In the genomic region with DNA sequence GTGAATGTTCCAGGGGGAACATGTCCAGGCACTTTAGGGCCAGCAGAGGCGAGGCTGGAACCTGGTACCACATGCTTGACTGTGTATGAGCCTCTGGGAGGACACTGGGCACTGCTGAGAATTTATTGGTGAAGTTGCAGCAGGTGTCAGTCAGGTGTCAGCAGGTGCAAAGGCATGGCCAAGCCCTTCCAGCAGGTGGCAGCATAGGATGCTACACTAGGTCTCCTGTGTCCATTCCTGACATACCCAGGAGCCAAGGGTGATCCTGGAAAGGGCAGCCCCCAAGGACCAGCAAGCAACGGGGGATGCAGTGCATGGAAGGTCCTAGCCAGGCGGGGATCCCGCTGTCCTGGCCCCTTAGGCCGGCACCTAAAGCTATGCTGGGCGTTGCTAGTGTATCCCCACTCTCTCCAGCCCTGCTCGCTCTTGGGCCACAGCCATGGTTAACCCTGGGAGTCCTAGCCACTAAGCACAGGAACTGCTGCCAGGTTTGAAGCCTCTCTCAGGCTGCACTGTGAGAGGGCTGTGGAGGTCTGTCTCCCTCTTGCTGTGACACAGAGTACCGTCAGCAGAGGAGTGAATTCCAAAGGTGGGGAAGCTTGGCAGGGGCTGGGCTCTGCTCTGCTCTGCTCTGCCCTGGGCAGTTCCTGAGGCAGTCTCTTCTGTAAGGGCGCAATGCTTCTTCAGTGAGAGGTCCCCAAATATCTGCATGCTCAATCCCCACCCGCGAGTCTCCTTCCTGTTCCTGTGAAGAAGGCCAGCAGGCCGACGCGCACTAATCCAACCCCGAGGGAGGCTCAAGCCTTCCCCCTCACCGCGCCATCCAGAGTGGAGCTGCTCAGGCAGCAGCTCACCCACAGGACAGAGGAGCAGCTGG, we compare ENCODE assay signal across 8 mouse cellular contexts. TPM values are rescaled to one million over a fixed set of nuclear protein-coding genes. Genes with fewer than 3 reads are reported as not detected.
DNase-seq lines count a peak whose midpoint lies in the region; ATAC-seq and TF ChIP-seq lines count a peak whose summit lies in the region.

No protein-coding gene starts in this region.

- H3K4me2 ChIP-seq in hindbrain, embryonic 14.5 days (replicated peaks): no peak overlapping the region
- H3K4me2 ChIP-seq in liver, postnatal 0 days (ENCODE audit: low read depth, low read length): no peak overlapping the region

- intact Hi-C loops in left cerebral cortex, adult 2 months (cut with DNase I): loop anchor here (1.0 kb wide), 1 partner anchor 14 kb away; a partner anchor contains a TSS
- intact Hi-C loops in left cerebral cortex, postnatal 36 days (cut with DNase I): no loop called here

- H3K4me3 ChIP-seq in left cerebral cortex, adult 2 months: no peak overlapping the region
- H3K4me3 ChIP-seq in cortical plate, adult 2 months (ENCODE audit: insufficient read depth, low read length): no peak overlapping the region
- H3K4me3 ChIP-seq in hindbrain, embryonic 14.5 days (replicated peaks; ENCODE audit: low read length): no peak overlapping the region
- no peak overlapping the region for H3K4me3 ChIP-seq in liver, postnatal 0 days (ENCODE audit: low read depth, low read length)

- WGBS in hindbrain, embryonic 14.5 days: 63% methylated on average over 17 of the region's 17 CpGs
- WGBS in liver, postnatal 0 days (ENCODE audit: insufficient replicate concordance): 76% methylated on average over 17 of the region's 17 CpGs

- peaks cover 87% of the 10 kb centered on the region for H3K36me3 ChIP-seq in hindbrain, embryonic 14.5 days (replicated peaks; ENCODE audit: control insufficient read depth, insufficient read depth)
- H3K36me3 ChIP-seq in liver, postnatal 0 days (replicated peaks; ENCODE audit: insufficient read depth, low read length): peaks cover 33% of the 10 kb centered on the region

- peak; percentile 32; the same call in 1 of the 2 replicates for ATAC-seq in hindbrain, embryonic 14.5 days (ENCODE audit: low FRiP score)
- ATAC-seq in liver, postnatal 0 days: peak; percentile 61

- DNase-seq in left cerebral cortex, adult 2 months (ENCODE audit: extremely low spot score in 1 of 2, low spot score in 2 of 2): peak in 1 of 2 experiments; percentile 57
- DNase-seq in left cerebral cortex, postnatal 36 days (ENCODE audit: low spot score in 2 of 2): no peak
- peak; percentile 75 for DNase-seq in Muller cell, postnatal 12 days (ENCODE audit: inconsistent ontology term)
- no peak for DNase-seq in hindbrain, embryonic 14.5 days (ENCODE audit: low spot score)
- peak; percentile 78 for DNase-seq in liver, postnatal 0 days
- peak; percentile 49 for DNase-seq in retina, postnatal 1 day
- no peak for DNase-seq in left cerebral cortex, adult 9 months (ENCODE audit: low spot score in 2 of 2)

- peak overlapping the region; percentile 65 for H3K27ac ChIP-seq in left cerebral cortex, adult 2 months
- H3K27ac ChIP-seq in cortical plate, adult 2 months (ENCODE audit: insufficient read depth, low read length): peak overlapping the region; percentile 7; the same call in 1 of the 2 replicates
- peak overlapping the region; percentile 32 for H3K27ac ChIP-seq in hindbrain, embryonic 14.5 days
- H3K27ac ChIP-seq in liver, postnatal 0 days (ENCODE audit: low read depth): no peak overlapping the region

- TF ChIP-seq EP300 in liver, postnatal 0 days (IDR thresholded peaks at IDR 0.05; ENCODE audit: low read depth): no peak

- H3K4me1 ChIP-seq in cortical plate, adult 2 months (ENCODE audit: control insufficient read depth, insufficient read depth, low read length): no peaks in the 10 kb centered on the region
- H3K4me1 ChIP-seq in hindbrain, embryonic 14.5 days (replicated peaks; ENCODE audit: control insufficient read depth, insufficient read depth, low read length): peaks cover 17% of the 10 kb centered on the region
- no peaks in the 10 kb centered on the region for H3K4me1 ChIP-seq in liver, postnatal 0 days (ENCODE audit: insufficient read depth)

- no peak for TF ChIP-seq POLR2A in cortical plate, adult 2 months (IDR thresholded peaks at IDR 0.05; ENCODE audit: extremely low read depth, insufficient read depth, low read length)

- H3K9me3 ChIP-seq in hindbrain, embryonic 14.5 days (ENCODE audit: control insufficient read depth, low read length): no peaks in the 10 kb centered on the region
- H3K9me3 ChIP-seq in liver, postnatal 0 days (ENCODE audit: low read length): no peaks in the 10 kb centered on the region

- H3K27me3 ChIP-seq in hindbrain, embryonic 14.5 days (ENCODE audit: control insufficient read depth, insufficient read depth, low read length): no peaks in the 10 kb centered on the region
- H3K27me3 ChIP-seq in liver, postnatal 0 days (ENCODE audit: insufficient read depth, low read length): no peaks in the 10 kb centered on the region

- peak; percentile 61 for TF ChIP-seq CTCF in left cerebral cortex, adult 2 months (IDR thresholded peaks at IDR 0.05)
- TF ChIP-seq CTCF in cortical plate, adult 2 months (IDR thresholded peaks at IDR 0.05; ENCODE audit: extremely low read depth, insufficient read depth, low read length): peak; percentile 69
- TF ChIP-seq CTCF in liver, postnatal 0 days (IDR thresholded peaks at IDR 0.05; ENCODE audit: low read depth): peak; percentile 78

- H3K9ac ChIP-seq in hindbrain, embryonic 14.5 days: no peak overlapping the region
- no peak overlapping the region for H3K9ac ChIP-seq in liver, postnatal 0 days (replicated peaks)

RNA-seq across cellular contexts. Expression of a gene that starts 13.8 kb away (rescaled TPM):
- 10 to 100 TPM; 63.3 to 67.9 TPM for total RNA-seq in left cerebral cortex, adult 2 months (2021)
- 10 to 100 TPM; 63.8 to 66.4 TPM for total RNA-seq in left cerebral cortex, postnatal 36 days (2021)
- polyA plus RNA-seq in cortical plate, adult 2 months (2012; rRNA removed): 75.0 and 75.9 TPM in 2 replicates
- 29.9 and 31.9 TPM in 2 replicates for polyA plus RNA-seq in hindbrain, embryonic 14.5 days (2014; fragmentation: Nextera tagmentation; extraction: Ambion mirVana)
- polyA plus RNA-seq in liver, postnatal 0 days (2015; fragmentation: Nextera tagmentation; extraction: Ambion mirVana): 5.1 and 5.8 TPM in 2 replicates

RNA-seq across cellular contexts. Expression of a gene that starts 21.7 kb away (rescaled TPM):
- 10 to 100 TPM; 24.6 to 25.4 TPM for total RNA-seq in left cerebral cortex, adult 2 months (2021)
- 10 to 100 TPM; 23.2 to 24.2 TPM for total RNA-seq in left cerebral cortex, postnatal 36 days (2021)
- 13.2 and 15.7 TPM in 2 replicates for polyA plus RNA-seq in cortical plate, adult 2 months (2012; rRNA removed)
- 15.3 and 16.5 TPM in 2 replicates for polyA plus RNA-seq in hindbrain, embryonic 14.5 days (2014; fragmentation: Nextera tagmentation; extraction: Ambion mirVana)
- polyA plus RNA-seq in liver, postnatal 0 days (2015; fragmentation: Nextera tagmentation; extraction: Ambion mirVana): 4.9 and 7.8 TPM in 2 replicates

RNA-seq across cellular contexts. Expression of a gene that starts 50.0 kb away (rescaled TPM):
- 10 to 100 TPM; 25.9 to 30.2 TPM for total RNA-seq in left cerebral cortex, adult 2 months (2021)
- 10 to 100 TPM; 31.9 to 34.6 TPM for total RNA-seq in left cerebral cortex, postnatal 36 days (2021)
- polyA plus RNA-seq in cortical plate, adult 2 months (2012; rRNA removed): 43.7 and 43.9 TPM in 2 replicates
- 38.2 and 40.2 TPM in 2 replicates for polyA plus RNA-seq in hindbrain, embryonic 14.5 days (2014; fragmentation: Nextera tagmentation; extraction: Ambion mirVana)
- 52.2 and 53.2 TPM in 2 replicates for polyA plus RNA-seq in liver, postnatal 0 days (2015; fragmentation: Nextera tagmentation; extraction: Ambion mirVana)

Comparison
In these comparisons a context has a peak if more than half of its experiments do, and no peak if none do; other contexts are left out.
1. DNase-seq: peak in Muller cell, postnatal 12 days (single experiment), liver, postnatal 0 days (single experiment) and retina, postnatal 1 day (single experiment); none in left cerebral cortex, postnatal 36 days (0 of 2), hindbrain, embryonic 14.5 days (single experiment) and left cerebral cortex, adult 9 months (0 of 2).
2. Peak in every context shown above with its lines, with median percentiles within 50 percentile points of each other: CTCF ChIP-seq.